Mouse (Mus musculus): ENCODE results near the gene Tet1.

DNA sequence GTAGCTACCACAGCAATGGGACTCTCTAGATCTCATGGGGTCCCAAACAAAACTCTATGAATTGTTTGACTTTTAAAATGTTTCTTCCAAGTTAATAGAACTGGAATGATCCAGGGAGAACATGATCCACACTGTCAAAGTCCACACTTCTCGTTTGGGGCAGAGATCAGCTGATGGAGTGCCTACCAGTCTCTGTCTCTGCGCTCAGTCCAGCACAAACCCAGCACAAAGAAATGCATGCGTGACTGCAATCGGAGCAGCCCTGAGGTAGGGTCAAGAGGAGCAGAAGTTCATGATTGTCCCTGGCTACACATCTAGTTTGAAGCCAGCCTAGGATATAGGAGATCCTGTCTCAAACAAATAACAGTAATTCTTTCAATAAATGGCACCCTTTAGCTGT lies 85.4 kb downstream of the Tet1 start:
- TF ChIP-seq CTCF (IDR thresholded peaks at IDR 0.05) (no peak), EP300 (IDR thresholded peaks at IDR 0.05) (no peak)
